Mouse (Mus musculus) cerebellum, postnatal 36 days (tissue): ENCODE measurements around the gene Ddb2.
A peak's percentile ranks its signal among the peaks of the same experiment; 100 is the strongest.

Experiments
- DNase-seq, 2 experiments: peaks; one replicate each; pipeline ENCODE4 v3.0.0; 2021 to 2022; ENCODE audit warnings: mixed read lengths in 2 of 2

Ddb2 gene

DNA sequence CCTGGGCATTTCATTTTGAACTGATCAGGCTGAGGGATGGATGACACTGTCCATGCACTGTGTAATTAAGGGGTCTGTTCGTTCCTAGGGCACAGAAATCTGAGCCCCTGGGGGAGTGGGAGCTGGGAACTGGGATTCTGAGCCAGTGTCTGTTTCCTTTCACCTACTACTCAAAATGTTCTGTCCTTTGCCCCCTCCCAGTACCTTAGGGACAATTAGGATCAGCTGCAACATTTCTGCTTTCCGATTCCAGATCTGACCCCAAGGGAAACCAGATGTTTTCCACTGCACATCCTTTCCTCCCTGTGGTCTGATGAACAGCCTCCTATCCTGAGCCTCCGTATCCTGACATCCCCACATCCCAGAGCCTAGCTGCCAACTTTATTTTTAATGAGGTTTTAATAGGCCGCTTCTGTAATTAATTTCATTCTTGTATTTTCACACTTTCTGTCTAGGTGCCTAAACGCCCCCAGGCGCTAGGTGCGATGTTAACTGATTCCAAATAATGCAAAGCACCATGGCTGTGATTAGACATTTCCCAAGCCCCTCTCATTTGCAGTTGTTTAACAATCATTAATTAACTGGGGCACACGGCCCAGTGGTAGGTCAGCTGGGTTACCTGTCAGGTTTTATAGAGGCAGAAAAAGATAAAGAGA lies 18.1 kb upstream of the Ddb2 start:
- DNase-seq: peak in 1 of 2 experiments; percentile 12

DNA sequence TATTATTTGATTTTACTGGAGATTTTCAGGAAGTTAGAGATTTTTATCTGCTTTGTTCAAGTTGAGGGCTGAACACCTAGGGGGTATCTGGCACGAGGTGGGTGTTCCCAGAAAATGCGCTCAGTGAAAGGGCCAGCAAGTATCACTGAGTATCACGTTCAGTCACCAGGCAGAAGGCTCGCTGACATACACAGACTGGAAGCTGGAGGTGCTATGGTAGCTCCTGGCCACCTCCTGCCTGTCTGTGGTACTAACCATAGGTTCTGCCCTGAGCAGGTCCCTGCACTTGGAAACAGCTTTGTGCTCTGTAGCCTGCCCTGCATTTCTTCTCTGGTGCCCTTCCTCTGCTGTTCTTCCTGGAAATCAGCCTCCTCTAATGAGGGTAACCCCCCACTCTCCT lies 15.7 kb upstream of the Ddb2 start:
- no peak for DNase-seq

DNA sequence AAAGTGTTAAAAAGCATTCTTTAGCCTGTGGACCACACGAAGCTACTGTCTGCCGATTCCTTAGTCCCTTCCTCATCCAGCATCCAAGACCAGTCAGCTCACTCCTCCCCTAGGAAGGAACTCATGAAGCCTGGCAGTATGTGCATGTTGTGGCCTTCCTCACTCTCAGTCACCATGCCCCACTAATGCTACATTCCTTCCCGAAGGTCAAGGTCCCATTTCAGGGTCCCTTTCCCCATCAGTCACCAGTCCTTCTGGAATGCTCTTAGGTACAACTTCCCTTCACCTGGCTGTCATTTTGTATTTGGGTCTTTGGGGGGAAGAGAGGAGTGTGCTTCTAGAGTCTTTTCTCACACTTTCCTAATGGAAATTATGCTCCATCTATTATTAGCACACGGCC lies 15.2 kb upstream of the Ddb2 start:
- no peak for DNase-seq

DNA sequence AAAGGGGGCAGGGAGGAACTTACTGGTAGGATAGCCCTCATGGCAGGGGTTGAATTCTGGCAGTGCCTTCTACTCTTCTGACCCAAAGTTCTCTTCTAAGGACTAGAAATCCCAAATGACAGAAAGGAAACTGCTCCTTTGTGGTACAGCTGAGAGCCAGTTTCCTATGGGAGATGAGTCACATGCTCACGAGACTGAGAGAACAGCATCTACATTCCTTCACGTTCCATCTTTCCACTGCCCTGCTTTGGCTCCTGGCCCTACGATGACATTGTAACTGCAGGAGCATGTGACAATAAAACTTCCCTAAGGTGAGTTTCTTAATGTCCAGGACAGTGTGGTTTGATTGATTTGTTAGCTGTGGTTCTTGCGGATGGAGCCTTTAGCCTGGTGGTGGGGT lies 11.6 kb upstream of the Ddb2 start:
- DNase-seq: no peak

DNA sequence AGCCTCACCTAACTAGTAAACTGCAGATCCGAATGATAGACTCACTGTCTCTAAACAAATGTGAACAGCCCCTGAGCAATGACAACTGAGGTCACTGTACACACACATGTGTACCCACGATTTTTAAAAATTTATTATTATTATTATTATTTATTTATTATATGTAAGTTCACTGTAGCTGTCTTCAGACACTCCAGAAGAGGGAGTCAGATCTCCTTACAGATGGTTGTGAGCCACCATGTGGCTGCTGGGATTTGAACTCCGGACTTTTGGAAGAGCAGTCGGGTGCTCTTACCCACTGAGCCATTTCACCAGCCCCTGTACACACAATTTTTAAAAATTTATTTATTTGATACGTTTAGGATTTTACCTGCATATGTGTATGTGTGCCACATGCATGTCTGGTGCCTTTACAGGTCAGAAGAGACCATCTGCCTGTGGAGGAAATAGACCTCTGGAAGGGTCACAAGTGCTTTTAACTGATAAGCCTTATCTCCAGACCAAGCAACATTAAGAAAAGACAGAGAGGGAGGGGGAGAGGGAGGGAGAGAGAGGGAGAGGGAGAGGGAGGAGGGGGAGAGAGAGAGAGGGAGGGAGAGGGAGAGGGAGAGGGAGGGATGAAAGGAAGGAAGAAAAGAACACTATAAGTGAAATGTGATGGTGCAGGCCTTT lies 7.9 kb upstream of the Ddb2 start:
- DNase-seq: no peak

DNA sequence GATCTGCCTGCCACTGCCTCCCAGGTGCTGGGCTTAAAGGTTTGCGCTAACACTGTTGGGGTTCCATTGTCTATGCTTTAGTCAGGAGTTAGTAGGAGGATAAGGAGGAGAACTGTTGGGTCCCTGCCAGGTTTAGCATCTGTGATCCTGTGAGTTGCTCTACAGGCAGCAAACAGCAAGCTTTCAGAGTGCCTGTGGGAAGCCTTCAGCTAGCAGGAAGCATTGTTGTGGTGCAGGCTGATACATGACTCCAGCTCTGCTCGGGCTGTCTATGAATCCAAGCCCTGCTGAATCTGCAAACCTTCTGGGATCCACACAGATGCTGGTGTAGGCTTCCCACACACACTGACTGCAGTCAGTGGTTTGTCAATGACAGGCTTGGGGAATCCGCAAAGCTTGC lies 6.6 kb upstream of the Ddb2 start:
- DNase-seq: peak; percentile 45

DNA sequence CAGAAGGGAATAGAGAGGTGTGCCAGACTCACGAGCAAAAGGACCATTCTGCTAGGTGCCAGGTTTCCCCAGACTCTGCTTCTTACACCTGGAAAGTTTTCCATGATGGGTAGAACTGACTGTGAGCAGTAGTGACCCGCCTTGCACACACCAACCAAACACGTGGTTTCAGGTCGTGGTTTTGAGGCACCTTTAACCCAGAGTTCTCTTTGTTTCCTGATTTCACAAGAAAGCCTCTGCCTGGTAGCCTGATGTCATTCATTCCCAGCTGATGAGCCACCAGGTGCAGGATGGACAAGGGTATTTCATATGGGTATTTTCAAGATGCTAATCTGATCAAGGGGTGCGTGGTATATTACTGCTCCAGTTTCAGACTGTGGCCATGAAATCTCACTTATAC lies 5.8 kb upstream of the Ddb2 start:
- no peak for DNase-seq

DNA sequence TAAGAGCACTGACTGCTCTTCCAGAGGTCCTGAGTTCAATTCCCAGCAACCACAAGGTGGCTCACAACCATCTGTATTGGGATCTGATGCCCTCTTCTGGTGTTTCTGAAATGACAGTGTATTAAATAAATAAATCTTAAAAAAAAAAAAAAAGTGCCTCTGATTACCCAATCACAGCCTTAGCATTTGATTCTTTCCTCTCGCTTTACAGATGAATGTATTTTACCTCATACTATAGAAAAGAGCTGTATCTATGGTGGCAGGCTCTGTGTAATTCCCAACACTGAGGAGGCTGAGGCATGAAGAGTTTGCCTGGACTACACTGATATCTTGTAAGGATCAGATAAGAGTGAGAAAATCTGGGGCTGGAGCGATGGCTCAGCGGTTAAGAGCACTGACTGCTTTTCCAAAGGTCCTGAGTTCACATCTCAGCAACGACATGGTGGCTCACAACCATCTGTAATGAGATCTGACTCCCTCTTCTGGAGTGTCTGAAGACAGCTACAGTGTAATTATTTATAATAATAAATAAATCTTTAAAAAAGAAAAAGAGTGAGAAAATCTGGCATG lies 814 bp upstream of the Ddb2 start:
- peak in 1 of 2 experiments; percentile 37 for DNase-seq

DNA sequence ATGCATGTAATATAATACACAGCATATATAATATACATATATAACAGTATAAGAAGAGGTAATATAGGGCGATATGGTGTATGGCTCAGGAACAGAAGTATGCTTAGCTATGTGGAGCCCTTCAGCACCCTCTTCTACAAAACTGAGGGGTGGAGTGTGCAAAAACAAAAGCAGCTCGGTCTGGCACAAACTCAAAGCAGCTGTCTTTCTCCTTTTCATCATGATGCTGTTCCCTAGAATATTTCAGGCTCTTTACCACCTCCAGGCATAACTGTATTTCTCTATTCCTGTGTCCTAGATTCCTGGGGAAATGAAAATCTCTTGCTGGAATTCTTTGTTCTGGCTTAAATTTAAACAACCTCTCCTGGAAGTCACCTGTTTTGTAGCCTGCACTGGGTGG lies 7.0 kb downstream of the Ddb2 start:
- no peak for DNase-seq

DNA sequence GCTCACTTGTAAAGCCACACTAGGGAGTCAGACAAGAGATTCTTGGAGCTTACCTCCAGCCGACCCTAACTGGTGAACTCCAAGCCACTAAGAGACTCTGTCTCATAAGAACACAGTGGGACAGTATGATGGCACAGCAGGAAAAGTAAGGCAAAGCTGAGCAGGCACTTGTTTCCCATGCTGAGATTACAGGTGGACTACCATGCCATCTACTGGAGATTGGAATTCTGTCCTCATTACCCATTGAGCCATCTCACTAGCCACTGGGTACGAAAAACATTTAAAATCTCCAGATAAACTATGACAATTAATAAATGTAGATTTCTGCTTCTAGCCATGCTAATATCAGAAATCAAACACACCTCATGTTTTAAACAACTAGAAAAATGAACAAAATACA lies 13.2 kb downstream of the Ddb2 start:
- DNase-seq: no peak

DNA sequence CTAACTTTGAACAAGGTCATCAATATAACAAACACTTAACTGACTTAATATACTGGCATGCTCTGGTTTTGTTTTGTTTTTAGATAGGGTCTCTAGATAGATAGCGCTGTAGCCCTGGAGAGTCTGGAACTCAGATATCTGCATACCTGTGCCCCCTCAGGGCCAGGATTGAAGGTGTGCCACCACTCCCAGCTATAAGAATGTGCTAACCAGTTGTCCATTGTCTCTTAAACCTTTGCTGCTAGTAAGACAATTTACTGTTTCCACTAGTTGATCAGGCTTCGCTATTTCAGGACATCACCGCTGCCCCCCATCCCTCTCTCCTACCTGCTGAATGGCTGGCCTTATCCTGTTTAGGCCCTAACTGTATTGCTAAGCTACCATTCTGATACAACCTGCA lies 16.3 kb downstream of the Ddb2 start:
- no peak for DNase-seq

DNA sequence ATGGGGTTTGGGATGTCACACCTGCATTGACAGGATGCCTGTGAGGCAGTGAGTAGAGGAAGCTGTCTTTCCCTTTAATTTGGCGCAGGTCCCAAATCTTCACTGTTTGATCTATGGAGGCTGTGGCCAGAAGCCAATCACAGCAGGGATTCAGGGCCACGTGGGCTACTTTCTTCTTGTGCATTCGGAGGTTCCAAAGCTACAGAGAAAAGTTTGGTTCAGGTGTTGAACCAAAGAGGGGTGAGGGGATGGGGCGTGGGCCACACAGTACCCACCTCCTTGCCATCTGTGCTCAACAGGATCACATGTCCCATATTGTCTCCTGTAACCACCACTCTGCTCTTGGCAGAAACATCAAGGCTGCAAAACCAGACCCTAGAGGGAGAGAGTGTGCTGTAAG lies 19.8 kb downstream of the Ddb2 start:
- DNase-seq: peak; percentile 35 to 42

DNA sequence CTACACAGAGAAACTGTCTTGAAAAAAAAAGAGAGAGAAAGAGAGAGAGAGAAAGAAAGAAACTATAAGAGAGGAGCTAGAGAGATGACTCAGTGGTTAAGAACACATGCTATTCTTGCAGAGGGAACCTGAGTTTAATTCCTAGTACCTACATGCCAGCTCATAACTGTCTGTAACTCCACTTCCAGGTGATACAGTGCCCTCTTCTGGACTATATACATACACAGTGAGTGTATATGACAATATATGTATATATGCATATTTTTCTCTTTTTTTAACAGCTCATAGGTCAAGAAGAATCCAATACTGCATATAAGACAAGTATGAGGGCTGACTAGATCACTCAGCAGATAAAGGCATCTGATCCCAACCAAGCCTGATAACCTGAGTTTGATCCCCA lies 23.5 kb downstream of the Ddb2 start:
- no peak for DNase-seq

DNA sequence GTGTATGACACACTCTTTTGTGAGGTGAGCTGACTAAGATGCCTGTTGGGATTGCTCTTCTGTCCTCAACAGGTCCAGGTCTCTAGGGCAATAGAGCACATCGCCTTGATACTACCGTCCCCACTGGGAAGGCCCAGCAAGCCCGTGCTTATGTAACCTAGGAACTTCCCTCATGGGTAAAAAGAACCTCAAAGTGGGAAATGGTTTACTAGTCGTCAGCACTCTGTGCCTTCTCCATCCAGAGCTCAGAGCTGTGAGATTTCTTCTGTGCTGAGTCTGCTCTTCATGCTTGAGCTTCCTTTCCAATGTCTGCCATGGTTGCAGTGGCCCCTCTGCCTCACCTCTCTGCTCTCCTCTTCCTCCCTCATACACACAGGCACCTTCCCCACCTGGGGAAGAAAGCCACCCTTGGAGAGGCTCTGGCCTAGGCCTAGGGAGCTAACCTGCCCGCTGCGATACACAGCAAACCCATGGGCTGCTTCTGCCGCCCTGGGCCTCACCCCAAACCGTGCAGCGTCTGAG lies 30.5 kb downstream of the Ddb2 start:
- DNase-seq: no peak

DNA sequence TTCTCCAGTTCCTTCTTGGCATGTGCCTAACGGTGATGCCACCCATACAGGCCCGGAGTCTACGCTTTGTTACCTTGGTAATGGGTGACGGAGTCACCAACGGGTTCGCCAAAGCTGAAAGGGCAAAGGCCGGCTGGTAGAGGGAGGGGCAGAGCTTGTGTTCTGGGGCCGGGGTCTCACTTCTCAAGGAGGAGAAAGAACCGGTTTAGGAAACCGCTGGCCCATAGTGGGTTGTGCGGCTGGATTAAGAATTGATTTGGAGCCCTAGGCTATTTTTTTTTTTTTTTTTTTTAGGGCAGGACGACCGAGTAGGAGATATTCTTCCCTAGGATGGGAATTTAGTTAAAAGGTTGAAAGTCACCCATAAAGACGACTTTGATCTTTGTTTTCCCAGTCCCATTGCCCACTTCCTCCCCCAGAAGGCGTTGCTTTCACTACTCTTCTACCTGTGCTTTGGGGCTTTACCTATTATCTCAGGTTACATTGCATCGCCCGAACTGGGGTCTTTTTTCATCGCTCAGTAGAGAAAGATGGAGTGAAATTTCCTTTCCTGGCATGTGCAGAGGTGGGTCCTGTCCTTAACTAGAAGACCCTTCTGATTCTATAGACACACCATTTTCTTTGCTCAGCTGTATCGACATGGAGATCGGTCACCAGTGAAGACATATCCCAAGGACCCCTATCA lies 33.7 kb downstream of the Ddb2 start:
- DNase-seq: no peak

DNA sequence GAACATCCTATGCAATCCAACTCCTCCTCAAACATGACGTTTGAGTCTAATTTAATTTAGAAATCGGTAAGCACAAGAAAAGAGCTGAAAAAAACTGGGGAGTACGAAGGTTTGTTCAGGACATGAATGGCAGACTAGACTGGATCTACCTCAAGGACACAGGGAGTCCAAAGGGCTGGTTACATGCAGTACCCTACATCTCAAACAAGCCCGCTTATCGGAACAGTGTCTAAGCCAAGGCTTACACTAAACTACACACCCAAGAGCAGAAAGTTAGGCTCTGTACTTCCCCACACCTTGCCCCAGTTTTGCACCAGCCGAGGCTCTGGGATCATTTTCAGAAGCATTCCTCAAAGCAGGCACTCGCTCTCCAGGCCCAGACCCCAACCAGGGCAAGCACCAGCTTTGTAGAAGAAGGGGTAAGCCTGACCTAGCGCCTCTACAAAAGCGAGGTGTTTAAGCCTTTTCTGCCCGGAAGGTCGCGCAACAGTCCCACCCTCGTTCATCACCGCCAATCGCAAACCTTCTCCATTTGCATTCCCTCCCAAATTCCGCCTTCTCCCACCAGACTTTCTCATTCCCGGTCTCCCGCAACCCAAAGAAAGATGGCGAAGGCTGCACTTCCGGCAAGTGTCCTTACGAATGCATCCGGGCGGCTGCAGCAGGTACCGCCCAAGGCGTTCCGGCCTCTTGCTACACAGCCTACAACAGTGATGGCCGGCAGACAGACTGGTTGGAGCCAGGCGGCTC lies 34.4 kb downstream of the Ddb2 start, which contains the start of the genes Nr1h3 and Acp2:
TSS of gene Nr1h3 (minus strand) at position 613 of the 750 bp plus-strand sequence.
TSS of gene Acp2 (plus strand) at position 664 of the 750 bp plus-strand sequence.
- peak; percentile 94 to 99 for DNase-seq

DNA sequence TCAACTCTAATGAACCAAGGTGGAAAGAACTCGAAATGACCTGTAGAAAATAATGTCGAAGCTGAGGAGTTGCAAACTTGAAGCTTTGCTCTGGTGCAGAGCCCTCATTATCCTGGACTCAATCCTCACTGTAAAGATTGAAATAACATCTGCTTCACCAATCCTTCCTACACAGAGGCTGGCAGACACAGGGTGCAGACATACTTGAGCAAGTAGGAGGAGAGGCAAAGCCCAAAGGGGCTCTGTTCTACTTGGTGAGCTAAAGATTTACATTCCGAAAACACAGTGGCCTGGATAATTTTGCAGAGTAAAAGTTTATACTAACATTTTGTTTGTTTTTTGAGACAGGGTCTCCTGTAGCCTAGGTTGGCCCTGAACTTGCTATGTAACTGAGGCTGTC lies 37.9 kb downstream of the Ddb2 start:
- DNase-seq: no peak

DNA sequence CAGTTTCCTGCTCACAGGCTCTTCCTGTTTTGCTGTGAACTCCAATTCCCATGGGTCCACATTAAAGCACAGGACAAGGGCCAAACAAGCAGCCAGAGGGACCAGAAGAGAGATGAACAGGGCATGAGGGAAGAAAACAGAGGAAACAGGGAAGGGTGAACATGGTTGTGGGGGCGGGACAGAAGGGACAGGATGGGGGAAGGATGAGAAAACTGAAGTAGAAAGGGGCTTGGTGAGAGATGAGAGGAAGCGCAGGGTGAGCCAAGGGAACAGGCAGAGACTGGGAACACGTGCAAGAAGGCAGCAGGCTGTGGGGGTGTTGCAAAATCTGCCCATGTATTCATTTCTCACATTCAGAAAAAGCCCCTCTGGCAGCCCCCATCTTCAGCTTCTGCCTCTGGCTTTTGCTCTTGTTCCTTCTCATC lies 40.2 kb downstream of the Ddb2 start:
- DNase-seq: no peak

DNA sequence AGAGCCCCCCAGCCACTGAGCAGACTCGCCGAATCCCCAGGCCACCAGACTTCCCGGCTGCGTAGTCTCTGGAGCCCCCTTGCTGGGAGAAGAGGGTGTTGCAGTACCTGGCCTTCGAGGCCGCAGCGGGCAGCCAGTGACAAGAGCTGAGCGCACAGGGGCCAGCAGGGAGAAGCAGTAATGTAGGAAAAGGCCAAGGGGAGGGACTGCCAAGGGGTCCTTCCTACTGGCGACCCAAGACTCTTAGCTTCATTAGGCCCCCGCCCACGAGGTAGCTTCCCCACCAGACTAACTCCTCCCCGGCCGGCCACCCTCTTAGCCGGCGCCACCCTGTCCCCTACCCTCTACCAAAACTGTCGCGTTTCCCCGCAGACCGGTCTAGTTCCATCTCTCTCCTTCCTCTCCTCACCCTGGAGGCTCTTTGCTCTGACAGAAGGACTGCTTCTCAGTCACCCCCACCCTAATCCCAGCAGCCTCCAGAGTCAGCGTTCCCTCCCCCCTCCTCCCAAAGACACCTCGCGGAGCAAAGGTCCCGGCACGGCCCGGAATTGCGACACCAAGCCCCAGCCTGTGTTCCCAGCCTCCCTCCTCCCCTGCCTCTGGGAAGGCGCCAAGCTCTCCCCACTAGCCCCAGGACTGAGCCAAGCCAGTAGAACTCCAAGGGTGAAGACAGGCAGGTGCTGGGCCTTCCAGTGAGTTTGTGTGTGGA lies 42.0 kb downstream of the Ddb2 start:
- DNase-seq: peak; percentile 56 to 69

DNA sequence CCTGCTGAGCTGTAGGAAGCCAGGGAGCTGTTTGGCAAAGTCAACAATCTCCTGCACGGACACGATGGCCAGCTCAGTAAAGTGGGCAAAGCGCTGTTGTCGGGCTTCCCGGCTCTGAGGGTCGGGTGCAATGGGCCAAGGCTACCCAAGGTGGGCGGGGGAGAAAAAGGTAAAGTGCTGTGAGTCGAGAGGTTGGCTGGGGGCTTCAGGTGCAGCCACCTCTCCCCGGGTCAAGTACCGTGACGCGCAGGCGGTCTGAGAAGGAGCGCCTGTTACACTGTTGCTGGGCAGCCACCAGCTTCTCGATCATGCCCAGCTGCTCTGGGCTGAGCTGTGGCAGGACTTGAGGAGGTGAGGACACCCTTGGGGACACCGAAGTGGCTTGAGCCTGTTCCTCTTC lies 46.3 kb downstream of the Ddb2 start:
- DNase-seq: no peak

DNA sequence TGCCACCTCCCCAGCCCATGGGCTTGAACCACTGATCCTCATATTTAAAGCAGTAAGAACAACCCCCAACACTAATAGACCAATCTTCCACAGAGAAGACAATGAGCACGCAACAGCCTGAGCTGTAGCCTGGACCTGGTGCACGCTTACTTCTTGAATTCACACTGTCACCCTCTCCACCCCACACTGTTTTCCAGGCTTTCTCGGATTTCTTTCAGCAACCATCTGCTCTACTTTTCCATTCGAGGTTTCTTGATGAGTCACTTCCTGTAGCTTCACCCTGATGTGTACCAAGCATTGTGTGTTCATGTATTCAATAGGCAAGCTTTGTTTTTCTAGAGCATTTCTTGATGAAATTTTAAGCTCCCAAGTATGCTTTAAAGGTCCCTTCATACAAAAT lies 49.4 kb downstream of the Ddb2 start:
- no peak for DNase-seq

DNA sequence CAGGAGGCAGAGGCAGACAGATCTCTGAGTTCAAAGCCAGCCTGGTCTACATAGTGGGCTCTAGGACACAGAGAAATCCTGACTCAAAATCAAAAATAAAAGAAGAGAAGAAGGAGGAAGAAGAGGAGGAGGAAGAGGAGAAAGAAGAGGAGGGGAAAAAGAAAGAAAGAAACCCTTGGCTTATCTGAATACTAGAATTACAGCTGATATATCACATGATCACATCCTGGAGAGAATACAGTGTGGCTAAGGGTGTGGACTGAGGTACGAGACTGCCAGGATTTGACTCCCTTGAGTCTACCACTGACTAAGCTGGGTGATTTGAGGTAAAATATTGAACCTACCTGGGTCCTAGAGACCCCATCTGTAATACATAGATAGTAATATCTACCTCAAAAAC lies 50.6 kb downstream of the Ddb2 start:
- no peak for DNase-seq
